Mouse (Mus musculus): ENCODE measurements at regions not wholly inside any gene's neighbourhood (a gene's known extent, or its start where the extent isn't known, plus 50 kb on each side); places are given as distances from the start of the nearest gene placed in this dataset.

DNA sequence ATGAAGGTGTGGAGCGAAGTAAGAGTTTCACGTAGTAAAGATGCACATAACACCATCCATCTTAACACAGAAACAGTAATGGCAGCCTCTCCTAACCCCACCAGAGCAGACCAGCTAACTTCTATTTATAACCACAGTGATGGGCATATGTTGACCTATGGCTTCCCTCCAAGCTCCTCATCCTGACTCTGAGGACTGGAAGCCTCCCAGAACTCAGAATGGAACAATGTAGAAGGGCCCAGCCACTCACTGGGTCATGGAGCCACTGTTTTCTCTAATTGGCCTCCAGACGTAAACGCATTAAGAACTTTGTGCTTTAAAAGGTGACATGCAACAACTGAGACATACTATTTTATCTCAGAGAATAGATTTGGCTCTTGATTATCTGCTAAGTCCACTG is 77.0 kb downstream of the Irs2 start:
- Histone ChIP-seq H3K4me1 (ENCODE audit: control insufficient read depth, insufficient read depth, low read length) (peaks cover 2% of the 10 kb centered on the region), H3K36me3 (replicated peaks; ENCODE audit: control insufficient read depth, insufficient read depth, low read depth, low read length) (no peaks in the 10 kb centered on the region), H3K4me2 (ENCODE audit: low read depth, low read length) (no peak overlapping the region), H3K27ac (replicated peaks; ENCODE audit: low read depth, low read length) (no peak overlapping the region), H3K9ac (replicated peaks; ENCODE audit: low read length) (no peak overlapping the region), H3K27me3 (ENCODE audit: control insufficient read depth, insufficient read depth, low read length) (no peaks in the 10 kb centered on the region; the same call in 1 of the 2 replicates), H3K4me3 (ENCODE audit: low read depth, low read length) (no peak overlapping the region), H3K9me3 (replicated peaks; ENCODE audit: control insufficient read depth, low read length) (no peaks in the 10 kb centered on the region)
- no peak for DNase-seq (ENCODE audit: low spot score)
- WGBS = 87% methylated on average over 4 of the region's 4 CpGs
- no peak for ATAC-seq (replicated peaks; ENCODE audit: insufficient number of reproducible peaks, low FRiP score, low TSS enrichment, low read depth)

DNA sequence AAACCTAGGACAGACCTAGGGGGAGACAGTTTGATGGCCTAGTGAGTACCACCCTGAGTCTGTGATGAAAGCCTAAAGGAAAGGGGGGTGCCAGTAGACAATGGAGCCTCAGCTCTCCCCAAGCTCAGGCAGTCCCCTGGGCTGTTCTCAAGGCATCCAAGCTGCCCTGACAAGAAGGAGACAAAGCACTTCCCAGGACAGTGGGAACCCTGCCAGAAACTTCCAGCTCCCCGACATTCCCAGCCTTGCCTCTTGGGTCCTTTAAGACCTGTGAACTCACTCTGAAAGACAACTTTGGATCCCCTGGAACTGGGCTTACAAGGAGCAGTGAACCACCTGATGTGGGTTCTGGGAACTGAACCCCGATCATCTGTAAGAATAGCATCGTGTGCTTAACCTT is 79.4 kb downstream of the Irs2 start:
- 89% methylated on average over 3 of the region's 3 CpGs for WGBS
- no peak for ATAC-seq (replicated peaks; ENCODE audit: insufficient number of reproducible peaks, low FRiP score, low TSS enrichment, low read depth)

DNA sequence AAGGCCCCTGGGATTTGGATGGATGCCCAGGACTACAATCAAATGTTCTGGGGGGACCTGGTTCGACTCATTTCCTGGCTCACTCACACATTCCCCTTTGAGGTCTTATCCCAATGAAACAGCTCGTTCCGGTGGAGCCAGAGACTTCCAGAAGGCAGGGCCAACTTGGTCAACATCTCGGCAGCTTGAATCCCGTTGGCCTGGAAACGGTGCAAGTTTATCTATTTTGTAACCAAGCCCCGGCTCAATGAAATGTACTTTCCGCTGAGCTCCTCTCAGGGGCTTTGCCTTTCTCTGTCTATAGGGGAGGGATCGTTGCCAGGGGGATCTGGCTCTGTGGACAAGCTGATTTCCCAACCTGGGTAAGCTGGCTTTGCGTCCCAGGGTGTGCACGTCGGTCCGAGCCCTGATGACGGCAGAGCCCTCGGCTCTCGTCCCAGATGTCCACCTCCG is 79.9 kb downstream of the Irs2 start:
- H3K4me1 ChIP-seq (ENCODE audit: control insufficient read depth, insufficient read depth, low read length) = peaks cover 7% of the 10 kb centered on the region
- H3K9ac ChIP-seq (replicated peaks; ENCODE audit: low read length) = no peak overlapping the region
- no peak overlapping the region for H3K27ac ChIP-seq (replicated peaks; ENCODE audit: low read depth, low read length)
- ATAC-seq (replicated peaks; ENCODE audit: insufficient number of reproducible peaks, low FRiP score, low TSS enrichment, low read depth) = no peak
- no peak overlapping the region for H3K4me3 ChIP-seq (ENCODE audit: low read depth, low read length)
- no peak for DNase-seq (ENCODE audit: low spot score)
- no peaks in the 10 kb centered on the region; the same call in 1 of the 2 replicates for H3K27me3 ChIP-seq (ENCODE audit: control insufficient read depth, insufficient read depth, low read length)
- 78% methylated on average over 17 of the region's 17 CpGs for WGBS
- H3K4me2 ChIP-seq (ENCODE audit: low read depth, low read length) = no peak overlapping the region
- no peaks in the 10 kb centered on the region for H3K36me3 ChIP-seq (replicated peaks; ENCODE audit: control insufficient read depth, insufficient read depth, low read depth, low read length)
- no peaks in the 10 kb centered on the region for H3K9me3 ChIP-seq (replicated peaks; ENCODE audit: control insufficient read depth, low read length)

More for the DNA sequence above, 79.4 kb downstream of the Irs2 start:
- Histone ChIP-seq H3K9ac (replicated peaks; ENCODE audit: low read length) (no peak overlapping the region), H3K4me1 (ENCODE audit: control insufficient read depth, insufficient read depth, low read length) (peaks cover 4% of the 10 kb centered on the region), H3K9me3 (replicated peaks; ENCODE audit: control insufficient read depth, low read length) (no peaks in the 10 kb centered on the region), H3K4me2 (ENCODE audit: low read depth, low read length) (no peak overlapping the region), H3K27ac (replicated peaks; ENCODE audit: low read depth, low read length) (no peak overlapping the region), H3K4me3 (ENCODE audit: low read depth, low read length) (no peak overlapping the region), H3K36me3 (replicated peaks; ENCODE audit: control insufficient read depth, insufficient read depth, low read depth, low read length) (no peaks in the 10 kb centered on the region), H3K27me3 (ENCODE audit: control insufficient read depth, insufficient read depth, low read length) (no peaks in the 10 kb centered on the region; the same call in 1 of the 2 replicates)
- DNase-seq (ENCODE audit: low spot score) = no peak

DNA sequence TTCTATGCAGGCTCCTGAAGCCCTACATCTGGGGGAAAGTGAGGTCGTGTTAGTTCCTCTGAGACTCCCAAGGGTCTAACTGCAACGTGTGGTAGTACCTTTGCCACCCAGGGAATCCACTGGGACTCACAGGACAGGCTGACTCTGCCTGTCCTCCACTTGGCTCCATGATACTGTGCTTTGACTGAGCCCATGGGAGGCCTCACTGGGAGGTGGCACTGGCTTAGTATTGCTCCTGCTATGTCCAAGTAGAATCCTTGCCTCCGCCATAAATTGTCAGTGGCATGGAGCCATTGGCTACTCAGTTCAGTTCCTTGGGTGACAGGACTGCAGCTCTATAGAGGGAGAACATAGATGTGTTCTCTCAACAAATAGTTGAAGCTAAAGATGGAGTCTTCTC is 81.1 kb downstream of the Irs2 start:
- WGBS = 61% methylated on average over 3 of the region's 3 CpGs
- Histone ChIP-seq H3K36me3 (replicated peaks; ENCODE audit: control insufficient read depth, insufficient read depth, low read depth, low read length) (no peaks in the 10 kb centered on the region), H3K27me3 (ENCODE audit: control insufficient read depth, insufficient read depth, low read length) (no peaks in the 10 kb centered on the region; the same call in 1 of the 2 replicates), H3K4me3 (ENCODE audit: low read depth, low read length) (no peak overlapping the region), H3K9ac (replicated peaks; ENCODE audit: low read length) (no peak overlapping the region), H3K9me3 (replicated peaks; ENCODE audit: control insufficient read depth, low read length) (no peaks in the 10 kb centered on the region), H3K4me1 (ENCODE audit: control insufficient read depth, insufficient read depth, low read length) (peaks cover 17% of the 10 kb centered on the region), H3K27ac (replicated peaks; ENCODE audit: low read depth, low read length) (no peak overlapping the region), H3K4me2 (ENCODE audit: low read depth, low read length) (no peak overlapping the region)
- ATAC-seq (replicated peaks; ENCODE audit: insufficient number of reproducible peaks, low FRiP score, low TSS enrichment, low read depth) = no peak
- DNase-seq (ENCODE audit: low spot score) = no peak

DNA sequence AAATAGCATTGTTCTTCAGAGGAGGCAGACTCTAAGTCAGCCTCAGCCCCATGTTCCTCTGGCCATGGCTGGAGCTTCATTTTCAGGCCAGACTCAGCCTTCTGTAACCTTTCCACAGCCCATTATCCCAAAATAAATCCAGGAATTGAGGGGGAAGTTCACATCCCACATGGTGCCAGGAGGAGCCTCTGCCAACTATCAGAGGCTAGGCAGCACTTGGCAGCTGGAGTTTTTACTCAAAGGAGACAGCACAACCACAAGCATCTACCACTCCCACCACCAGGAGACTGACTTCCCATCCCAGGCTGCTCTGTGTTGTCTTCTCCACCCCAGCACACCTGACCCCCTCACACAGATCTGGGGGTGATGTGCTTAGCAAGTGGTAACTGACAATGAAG is 81.7 kb downstream of the Irs2 start:
- no peaks in the 10 kb centered on the region for H3K9me3 ChIP-seq (replicated peaks; ENCODE audit: control insufficient read depth, low read length)
- H3K27ac ChIP-seq (replicated peaks; ENCODE audit: low read depth, low read length) = peak overlapping the region; percentile 78
- H3K36me3 ChIP-seq (replicated peaks; ENCODE audit: control insufficient read depth, insufficient read depth, low read depth, low read length) = no peaks in the 10 kb centered on the region
- ATAC-seq (replicated peaks; ENCODE audit: insufficient number of reproducible peaks, low FRiP score, low TSS enrichment, low read depth) = no peak
- H3K4me2 ChIP-seq (ENCODE audit: low read depth, low read length) = peak overlapping the region; percentile 32; the same call in 1 of the 2 replicates
- H3K4me3 ChIP-seq (ENCODE audit: low read depth, low read length) = no peak overlapping the region
- peak overlapping the region; percentile 0 for H3K9ac ChIP-seq (replicated peaks; ENCODE audit: low read length)
- DNase-seq (ENCODE audit: low spot score) = no peak
- H3K27me3 ChIP-seq (ENCODE audit: control insufficient read depth, insufficient read depth, low read length) = no peaks in the 10 kb centered on the region; the same call in 1 of the 2 replicates
- peaks cover 20% of the 10 kb centered on the region for H3K4me1 ChIP-seq (ENCODE audit: control insufficient read depth, insufficient read depth, low read length)

DNA sequence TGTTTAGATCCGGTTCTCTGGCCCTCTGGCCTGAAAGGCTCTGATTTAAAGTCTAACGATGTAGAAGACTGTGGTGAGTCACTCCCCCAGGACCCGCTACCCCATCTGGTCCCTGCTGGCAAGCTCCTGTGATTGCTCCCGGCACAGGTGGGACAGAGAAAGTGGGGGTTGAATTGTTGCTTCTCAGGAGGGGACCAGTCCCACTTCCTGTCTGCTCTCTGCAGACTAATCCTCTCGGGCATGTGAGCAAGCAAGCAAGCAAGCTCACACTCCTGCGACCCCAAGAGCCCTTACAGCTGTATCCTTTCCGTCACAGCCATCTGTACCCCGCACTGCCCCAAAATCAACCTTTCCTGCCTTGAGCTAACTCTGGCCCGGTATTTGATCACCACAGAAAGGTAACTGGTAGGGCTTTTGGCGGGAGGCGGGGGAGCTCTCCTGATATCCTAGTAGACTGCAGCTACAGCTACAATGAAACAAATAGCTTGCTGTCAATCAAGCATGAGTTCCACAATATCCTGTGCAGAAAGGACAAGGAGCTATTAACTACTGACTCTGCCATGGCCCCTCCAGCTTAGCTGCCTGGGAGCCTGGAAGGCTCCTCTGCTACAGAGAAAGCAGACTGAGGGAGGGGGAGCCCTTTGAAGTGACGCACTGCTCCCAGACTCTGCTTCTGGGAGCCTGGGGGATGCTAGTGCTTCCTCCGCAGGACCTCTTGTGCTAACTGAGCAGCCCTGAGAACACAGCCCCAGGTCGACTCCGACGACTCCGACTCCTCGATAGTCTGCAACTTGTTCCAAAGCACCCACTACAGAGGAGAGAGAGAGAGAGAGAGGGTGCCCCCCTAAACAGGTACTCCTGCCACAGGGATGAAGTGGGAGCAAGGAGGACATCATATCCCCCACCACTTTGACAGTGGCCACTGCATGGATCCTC is 82.4 kb downstream of the Irs2 start:
- H3K4me3 ChIP-seq (ENCODE audit: low read depth, low read length) = no peak overlapping the region
- H3K27me3 ChIP-seq (ENCODE audit: control insufficient read depth, insufficient read depth, low read length) = no peaks in the 10 kb centered on the region; the same call in 1 of the 2 replicates
- ATAC-seq (replicated peaks; ENCODE audit: insufficient number of reproducible peaks, low FRiP score, low TSS enrichment, low read depth) = peak; percentile 60
- H3K4me1 ChIP-seq (ENCODE audit: control insufficient read depth, insufficient read depth, low read length) = peaks cover 20% of the 10 kb centered on the region
- no peaks in the 10 kb centered on the region for H3K9me3 ChIP-seq (replicated peaks; ENCODE audit: control insufficient read depth, low read length)
- no peaks in the 10 kb centered on the region for H3K36me3 ChIP-seq (replicated peaks; ENCODE audit: control insufficient read depth, insufficient read depth, low read depth, low read length)
- 2% methylated on average over 18 of the region's 18 CpGs for WGBS
- peak overlapping the region; percentile 32 for H3K4me2 ChIP-seq (ENCODE audit: low read depth, low read length)
- DNase-seq (ENCODE audit: low spot score) = peak; percentile 82
- peak overlapping the region; percentile 0 for H3K9ac ChIP-seq (replicated peaks; ENCODE audit: low read length)
- peak overlapping the region; percentile 78 for H3K27ac ChIP-seq (replicated peaks; ENCODE audit: low read depth, low read length)

DNA sequence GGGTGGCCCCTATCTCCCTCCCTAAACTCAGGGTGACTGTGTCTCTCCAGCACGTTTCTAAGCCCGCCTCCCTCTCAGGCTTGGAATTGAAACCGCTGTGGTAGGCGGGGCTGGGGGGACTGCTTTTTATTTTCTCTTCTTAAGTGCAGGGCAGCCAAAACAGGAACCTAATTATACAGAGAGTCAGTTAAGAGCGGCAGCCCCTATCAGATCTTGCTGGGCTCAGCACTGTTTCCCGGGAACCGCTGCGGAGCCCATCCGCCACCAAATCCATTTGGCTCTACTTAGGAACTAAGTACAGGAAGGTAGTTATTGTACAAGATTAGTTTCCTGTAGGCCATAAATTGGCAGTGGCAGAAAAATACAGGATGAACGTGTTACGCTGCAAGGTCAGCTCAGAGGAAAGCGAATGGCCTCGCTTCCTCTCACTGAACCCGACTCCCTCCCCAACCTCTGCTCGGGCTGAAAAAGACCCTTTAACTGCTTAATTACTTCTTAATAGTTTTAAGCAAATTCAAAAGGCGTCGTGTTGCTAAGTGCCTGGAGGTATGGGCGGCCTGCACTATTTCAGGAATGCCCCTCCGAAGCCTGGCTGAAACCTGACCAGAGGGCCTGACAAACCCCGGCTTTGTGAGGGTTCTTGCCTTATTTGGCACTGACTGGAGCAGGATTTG is 83.6 kb downstream of the Irs2 start:
- Histone ChIP-seq H3K27ac (replicated peaks; ENCODE audit: low read depth, low read length) (peak overlapping the region; percentile 78), H3K4me1 (ENCODE audit: control insufficient read depth, insufficient read depth, low read length) (peaks cover 20% of the 10 kb centered on the region), H3K4me3 (ENCODE audit: low read depth, low read length) (no peak overlapping the region), H3K9ac (replicated peaks; ENCODE audit: low read length) (peak overlapping the region; percentile 10; the same call in 1 of the 2 replicates), H3K9me3 (replicated peaks; ENCODE audit: control insufficient read depth, low read length) (no peaks in the 10 kb centered on the region), H3K36me3 (replicated peaks; ENCODE audit: control insufficient read depth, insufficient read depth, low read depth, low read length) (no peaks in the 10 kb centered on the region), H3K27me3 (ENCODE audit: control insufficient read depth, insufficient read depth, low read length) (no peaks in the 10 kb centered on the region), H3K4me2 (ENCODE audit: low read depth, low read length) (peak overlapping the region; percentile 14)
- ATAC-seq (replicated peaks; ENCODE audit: insufficient number of reproducible peaks, low FRiP score, low TSS enrichment, low read depth) (peak; percentile 37; the same call in 1 of the 2 replicates), DNase-seq (ENCODE audit: low spot score) (peak; percentile 92)
- under 1% methylated on average over 20 of the region's 20 CpGs for WGBS
